Mouse (Mus musculus) liver, postnatal 0 days (tissue): ENCODE measurements around the gene Uap1. TPM values are rescaled to one million over a fixed set of nuclear protein-coding genes. Genes with fewer than 3 reads are reported as not detected.

Experiments used
- ATAC-seq: fragments of 200-750 bp; cut with Nextera tagmentation; 2 replicates; pipeline ENCODE4 v1.8.0; 2017; ENCODE audit warnings: mild to moderate bottlenecking, moderate library complexity
- DNase-seq: peaks from one replicate; pipeline ENCODE4 v3.0.0-alpha.2; 2016
- H3K27ac ChIP-seq: fragments of 300-500 bp; sonication (generic); 2 replicates; pipeline ENCODE4 v1.5.1; 2014; ENCODE audit warnings: antibody characterized with exemption, moderate library complexity, mild to moderate bottlenecking, low read depth
- H3K27me3 ChIP-seq: fragments of 300-500 bp; sonication (generic); 2 replicates; pipeline ENCODE4 v1.6.1; 2014; ENCODE audit warnings: low read length, control low read depth, mixed read lengths; ENCODE audit not compliant: insufficient read depth
- H3K36me3 ChIP-seq: fragments of 300-500 bp; sonication (generic); replicated peaks from 2 replicates; pipeline ENCODE4 v1.6.1; 2014; ENCODE audit warnings: mild to moderate bottlenecking, control low read depth, low read length, moderate library complexity, mixed read lengths; ENCODE audit not compliant: insufficient read depth
- H3K4me1 ChIP-seq: fragments of 300-500 bp; sonication (generic); 2 replicates; pipeline ENCODE4 v1.6.1; 2014; ENCODE audit warnings: antibody characterized with exemption, mild to moderate bottlenecking, control low read depth; ENCODE audit not compliant: insufficient read depth
- H3K4me2 ChIP-seq: fragments of 300-500 bp; sonication (generic); 2 replicates; pipeline ENCODE4 v1.6.1; 2014; ENCODE audit warnings: low read depth, mild to moderate bottlenecking, low read length, moderate library complexity, mixed read lengths
- H3K4me3 ChIP-seq: fragments of 300-500 bp; sonication (generic); 2 replicates; pipeline ENCODE4 v1.5.1; 2014; ENCODE audit warnings: low read depth, low read length
- H3K9ac ChIP-seq: fragments of 300-500 bp; sonication (generic); replicated peaks from 2 replicates; pipeline ENCODE4 v1.6.1; 2014; ENCODE audit warnings: mild to moderate bottlenecking, moderate library complexity
- H3K9me3 ChIP-seq: fragments of 300-500 bp; sonication (generic); 2 replicates; pipeline ENCODE4 v1.6.1; 2016; ENCODE audit warnings: mild to moderate bottlenecking, control low read depth, low read length, mixed read lengths
- CTCF ChIP-seq: sonication (generic); IDR thresholded peaks from 2 replicates; pipeline ENCODE4 v1.5.1; 2016; ENCODE audit warnings: antibody characterized with exemption, low read depth
- EP300 ChIP-seq: IDR thresholded peaks from 2 replicates; pipeline ENCODE4 v1.6.1; 2016; ENCODE audit warnings: antibody characterized with exemption, low read depth, mild to moderate bottlenecking
- WGBS: fragments of 180-500 bp; shearing (Covaris S2); extraction: QIAGEN DNeasy Blood & Tissue Kit; methylation state at CpG from one replicate; pipeline ENCODE4 v1.1.7; 2014; ENCODE audit not compliant: insufficient replicate concordance; 5-methylcytosine and 5-hydroxymethylcytosine counted together
- polyA plus RNA-seq: library from polyadenylated mRNA; unstranded; fragments of >200 nt; fragmentation: Nextera tagmentation; extraction: Ambion mirVana; gene quantifications from 2 replicates; pipeline ENCODE4 v1.2.1, GENCODE M21; 2015

Gene Uap1
- polyA plus RNA-seq, 1 experiment from 2014 or later, result 19.6 TPM

GRCm38 (mm10) chr1:170152552-170152951 is 22.2 kb downstream of the Uap1 start:
- peaks cover 30% of the 10 kb centered on the region for H3K36me3 ChIP-seq
- H3K4me2 ChIP-seq, result no peak overlapping the region
- H3K27me3 ChIP-seq, result no peaks in the 10 kb centered on the region
- H3K4me1 ChIP-seq, result no peaks in the 10 kb centered on the region
- no peak overlapping the region for H3K27ac ChIP-seq
- TF ChIP-seq EP300 (no peak), CTCF (no peak)
- no peak for DNase-seq
- H3K4me3 ChIP-seq, result no peak overlapping the region
- 86% methylated on average over 2 of the region's 2 CpGs for WGBS
- H3K9ac ChIP-seq, result no peak overlapping the region
- no peak for ATAC-seq
- H3K9me3 ChIP-seq, result no peaks in the 10 kb centered on the region

GRCm38 (mm10) chr1:170150870-170151269 is 23.9 kb downstream of the Uap1 start:
- peaks cover 24% of the 10 kb centered on the region for H3K36me3 ChIP-seq

GRCm38 (mm10) chr1:170149756-170150155 is 25.0 kb downstream of the Uap1 start:
- Histone ChIP-seq H3K4me2 (no peak overlapping the region), H3K36me3 (peaks cover 24% of the 10 kb centered on the region), H3K4me3 (no peak overlapping the region), H3K9ac (no peak overlapping the region), H3K27me3 (no peaks in the 10 kb centered on the region), H3K9me3 (no peaks in the 10 kb centered on the region), H3K4me1 (no peaks in the 10 kb centered on the region), H3K27ac (no peak overlapping the region)
- WGBS, result 66% methylated on average over 4 of the region's 4 CpGs
- DNase-seq (no peak), ATAC-seq (no peak)
- no peak for TF ChIP-seq CTCF
- no peak for TF ChIP-seq EP300

More at GRCm38 (mm10) chr1:170150870-170151269, 23.9 kb downstream of the Uap1 start:
- no peak overlapping the region for H3K4me3 ChIP-seq
- H3K4me2 ChIP-seq, result no peak overlapping the region
- H3K4me1 ChIP-seq, result no peaks in the 10 kb centered on the region
- ATAC-seq, result no peak
- no peaks in the 10 kb centered on the region for H3K27me3 ChIP-seq
- TF ChIP-seq CTCF (no peak), EP300 (no peak)
- no peaks in the 10 kb centered on the region for H3K9me3 ChIP-seq
- H3K9ac ChIP-seq, result no peak overlapping the region
- H3K27ac ChIP-seq, result no peak overlapping the region
- 88% methylated on average over 6 of the region's 6 CpGs for WGBS
- DNase-seq, result no peak

GRCm38 (mm10) chr1:170148536-170148935 is 26.2 kb downstream of the Uap1 start:
- DNase-seq (no peak), ATAC-seq (peak; percentile 59)
- no peak overlapping the region for H3K9ac ChIP-seq
- H3K27ac ChIP-seq, result no peak overlapping the region
- no peaks in the 10 kb centered on the region for H3K27me3 ChIP-seq
- H3K4me3 ChIP-seq, result no peak overlapping the region
- TF ChIP-seq CTCF (no peak), EP300 (peak; percentile 81)
- H3K9me3 ChIP-seq, result no peaks in the 10 kb centered on the region
- no peak overlapping the region for H3K4me2 ChIP-seq
- peaks cover 24% of the 10 kb centered on the region for H3K36me3 ChIP-seq
- WGBS, result 52% methylated on average over 6 of the region's 6 CpGs
- H3K4me1 ChIP-seq, result no peaks in the 10 kb centered on the region

GRCm38 (mm10) chr1:170147651-170148448 is 26.9 kb downstream of the Uap1 start:
- H3K4me3 ChIP-seq, result no peak overlapping the region
- DNase-seq, result no peak
- H3K4me2 ChIP-seq, result no peak overlapping the region
- no peak overlapping the region; the same call in 1 of the 2 replicates for H3K27ac ChIP-seq
- ATAC-seq, result no peak
- H3K9me3 ChIP-seq, result no peaks in the 10 kb centered on the region
- no peak overlapping the region for H3K9ac ChIP-seq
- H3K27me3 ChIP-seq, result no peaks in the 10 kb centered on the region
- TF ChIP-seq EP300, result no peak
- TF ChIP-seq CTCF, result no peak
- H3K4me1 ChIP-seq, result no peaks in the 10 kb centered on the region
- 62% methylated on average over 9 of the region's 9 CpGs for WGBS
- H3K36me3 ChIP-seq, result peaks cover 28% of the 10 kb centered on the region

- Histone ChIP-seq H3K9me3 (no peaks in the 10 kb centered on the region), H3K9ac (no peak overlapping the region), H3K4me1 (no peaks in the 10 kb centered on the region), H3K4me3 (no peak overlapping the region), H3K4me2 (no peak overlapping the region), H3K27ac (no peak overlapping the region), H3K36me3 (peaks cover 30% of the 10 kb centered on the region), H3K27me3 (no peaks in the 10 kb centered on the region)
- ATAC-seq (no peak), DNase-seq (no peak)
- TF ChIP-seq EP300, result no peak
- TF ChIP-seq CTCF, result no peak
- WGBS, result 83% methylated on average over 4 of the region's 4 CpGs
Observed at GRCm38 (mm10) chr1:170145606-170146005, 29.2 kb downstream of the Uap1 start.
